Mouse (Mus musculus): Measurements from ENCODE around the gene 1110032A03Rik. TPM values are rescaled to one million over a fixed set of nuclear protein-coding genes. Genes with fewer than 3 reads are reported as not detected.

Gene 1110032A03Rik
- polyA plus RNA-seq (2012; fragmentation: generic; extraction: Trizol) = 10 to 100 TPM in 1 of 2 experiments, 1 to 10 TPM in 1; 2.1 to 28.7 TPM

GRCm38 (mm10) chr9:50774991-50775612 is at the start of gene 1110032A03Rik, which contains the start of gene Alg9:
Gene 1110032A03Rik, minus strand, starts transcription at chr9:50775520.
Gene Alg9, plus strand, starts transcription at chr9:50775019.

GRCm38 (mm10) chr9:50768107-50769002 is 7.0 kb downstream of the 1110032A03Rik start, which contains the start of gene Fdxacb1:
Gene Fdxacb1, plus strand, starts transcription at chr9:50768236.

DNA sequence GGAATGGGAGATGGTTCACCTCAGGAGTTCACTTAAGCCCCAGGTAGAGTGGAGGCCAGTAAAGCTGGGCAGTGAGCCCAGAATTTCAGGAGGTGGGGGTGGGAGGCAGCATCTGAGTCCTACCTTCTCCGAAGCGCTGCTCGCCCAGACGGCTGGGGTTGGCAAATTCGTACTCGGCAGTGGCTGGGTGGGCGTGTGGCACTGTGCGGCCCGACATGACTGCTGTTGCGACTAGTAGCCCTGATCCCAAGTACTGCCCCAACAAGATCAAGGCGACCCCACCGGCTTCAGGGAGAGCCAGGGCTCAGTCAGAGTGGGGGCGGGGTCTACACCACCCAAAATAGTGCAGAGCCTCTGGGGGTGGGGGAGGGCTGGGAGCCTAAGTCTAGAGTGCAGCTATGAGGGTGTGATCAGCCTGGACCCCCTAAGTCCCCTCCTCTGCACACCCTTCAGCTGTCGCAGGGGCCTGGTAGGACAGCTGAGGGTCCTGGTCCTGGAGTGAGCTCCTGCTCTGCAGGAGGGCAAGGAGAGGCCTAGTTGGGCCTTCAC is 23.2 kb downstream of the 1110032A03Rik start, which contains the start of gene Hspb2:
Gene Hspb2, minus strand, starts transcription at position 301 of the 549 bp plus-strand sequence.

GRCm38 (mm10) chr9:50751323-50751722 is 24.0 kb downstream of the 1110032A03Rik start, which contains the start of gene Cryab:
Gene Cryab, plus strand, starts transcription at chr9:50751325.

DNA sequence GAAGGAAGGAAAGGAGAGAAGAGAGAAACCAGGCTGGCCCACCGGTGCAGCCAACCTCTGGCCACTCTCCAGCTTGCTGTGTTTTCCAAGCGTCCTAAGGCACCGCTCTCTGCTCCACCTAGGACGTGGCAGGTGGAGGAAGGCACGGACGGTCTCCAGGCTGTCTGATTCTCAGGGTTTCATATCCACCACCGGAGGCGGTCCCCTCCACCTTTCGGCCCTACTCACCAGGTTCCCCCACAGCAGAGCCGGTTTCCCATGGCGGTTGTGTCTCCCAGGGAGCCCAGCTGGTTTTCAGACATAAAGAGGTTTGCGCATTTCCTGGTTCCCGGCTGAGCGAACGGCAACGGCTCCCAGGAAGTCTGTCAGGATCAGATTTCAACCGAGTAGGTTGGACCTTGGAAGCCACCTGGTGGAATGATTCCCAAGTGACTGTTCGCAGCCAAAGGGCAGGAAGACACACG is 29.1 kb downstream of the 1110032A03Rik start, which contains the start of gene 2310030G06Rik:
Gene 2310030G06Rik, minus strand, starts transcription at position 323 of the 464 bp plus-strand sequence.

GRCm38 (mm10) chr9:50738914-50739870 is 36.1 kb downstream of the 1110032A03Rik start, which contains the start of gene Dixdc1:
Gene Dixdc1, minus strand, starts transcription at chr9:50739517.

Other genes starting within 250 kb of the 1110032A03Rik start
- 10 to 100 TPM in 1 of 2 experiments, 1 to 10 TPM in 1; 2.6 to 40.9 TPM for gene Pts, start 246.8 kb downstream of the 1110032A03Rik start, polyA plus RNA-seq (2012; fragmentation: generic; extraction: Trizol)
- gene Il18, start 220.7 kb downstream of the 1110032A03Rik start, polyA plus RNA-seq (2012; fragmentation: generic; extraction: Trizol) = 10 to 100 TPM in 1 of 2 experiments, under 1 TPM in 1; 0.23 to 13.7 TPM
- gene Bco2, start 220.3 kb downstream of the 1110032A03Rik start, polyA plus RNA-seq (2012; fragmentation: generic; extraction: Trizol) = under 1 TPM in 1 of 2 experiments, not detected in 1; 0.08 TPM
- gene Tex12, start 214.2 kb downstream of the 1110032A03Rik start, polyA plus RNA-seq (2012; fragmentation: generic; extraction: Trizol) = not detected
- gene Sdhd, start 171.7 kb downstream of the 1110032A03Rik start, polyA plus RNA-seq (2012; fragmentation: generic; extraction: Trizol) = 100 to 1,000 TPM in 1 of 2 experiments, 10 to 100 TPM in 1; 58.1 to 125 TPM
- gene Timm8b, start 171.6 kb downstream of the 1110032A03Rik start, polyA plus RNA-seq (2012; fragmentation: generic; extraction: Trizol) = 100 to 1,000 TPM in 1 of 2 experiments, 10 to 100 TPM in 1; 71.2 to 163 TPM
- gene Pih1d2, start 158.2 kb downstream of the 1110032A03Rik start, polyA plus RNA-seq (2012; fragmentation: generic; extraction: Trizol) = 1 to 10 TPM in 1 of 2 experiments, under 1 TPM in 1; 0.54 to 1.8 TPM
- gene Nkapd1, start 158.1 kb downstream of the 1110032A03Rik start, polyA plus RNA-seq (2012; fragmentation: generic; extraction: Trizol) = 1 to 10 TPM in 1 of 2 experiments, under 1 TPM in 1; 0.42 to 4.9 TPM
- 10 to 100 TPM in 1 of 2 experiments, 1 to 10 TPM in 1; 7.9 to 18.6 TPM for gene Dlat, start 115.7 kb downstream of the 1110032A03Rik start, polyA plus RNA-seq (2012; fragmentation: generic; extraction: Trizol)
- gene Dixdc1, start 36.0 kb downstream of the 1110032A03Rik start, polyA plus RNA-seq (2012; fragmentation: generic; extraction: Trizol) = 1 to 10 TPM; 1.1 to 4.8 TPM
- gene 2310030G06Rik, start 29.0 kb downstream of the 1110032A03Rik start, polyA plus RNA-seq (2012; fragmentation: generic; extraction: Trizol) = not detected
- gene Cryab, start 24.2 kb downstream of the 1110032A03Rik start, polyA plus RNA-seq (2012; fragmentation: generic; extraction: Trizol) = 100 to 1,000 TPM; 103 to 261 TPM
- gene Hspb2, start 23.2 kb downstream of the 1110032A03Rik start, polyA plus RNA-seq (2012; fragmentation: generic; extraction: Trizol) = 1 to 10 TPM; 1.6 to 5.2 TPM
- 1 to 10 TPM in 1 of 2 experiments, under 1 TPM in 1; 0.99 to 2.4 TPM for gene Fdxacb1, start 7.3 kb downstream of the 1110032A03Rik start, polyA plus RNA-seq (2012; fragmentation: generic; extraction: Trizol)
- gene Alg9, start 501 bp downstream of the 1110032A03Rik start, polyA plus RNA-seq (2012; fragmentation: generic; extraction: Trizol) = 10 to 100 TPM; 14.0 to 15.7 TPM
- 10 to 100 TPM in 1 of 2 experiments, 1 to 10 TPM in 1; 4.6 to 16.8 TPM for gene Ppp2r1b, start 69.8 kb upstream of the 1110032A03Rik start, polyA plus RNA-seq (2012; fragmentation: generic; extraction: Trizol)
- 10 to 100 TPM in 1 of 2 experiments, 1 to 10 TPM in 1; 1.0 to 10.4 TPM for gene Sik2, start 233.6 kb upstream of the 1110032A03Rik start, polyA plus RNA-seq (2012; fragmentation: generic; extraction: Trizol)

Measured in C3H10T1/2 (cell line).